Mouse (Mus musculus): ENCODE measurements at regions not wholly inside any gene's neighbourhood (a gene's known extent, or its start where the extent isn't known, plus 50 kb on each side); places are given as distances from the start of the nearest gene placed in this dataset.
"Not testable (repeated sequence)": the region's sequence is repeated elsewhere in the genome, so short reads cannot be mapped to it uniquely, and the experiment has no call there.

GRCm38 (mm10) chr10:111589186-111589585, 83.1 kb downstream of the Phlda1 start:
- no peak for DNase-seq (ENCODE audit: low spot score)

- DNase-seq (ENCODE audit: low spot score): no peak
These were observed 86.5 kb downstream of the Phlda1 start for GRCm38 (mm10) chr10:111592416-111593149.

GRCm38 (mm10) chr10:111593280-111593679, 87.2 kb downstream of the Phlda1 start:
- no peak for DNase-seq (ENCODE audit: low spot score)

- DNase-seq (ENCODE audit: low spot score): no peak
These were observed 88.1 kb downstream of the Phlda1 start for GRCm38 (mm10) chr10:111594171-111594570.

- no peak for DNase-seq (ENCODE audit: low spot score)
These were observed 88.6 kb downstream of the Phlda1 start for GRCm38 (mm10) chr10:111594651-111595050.

- DNase-seq (ENCODE audit: low spot score): no peak
These were observed 89.5 kb downstream of the Phlda1 start for GRCm38 (mm10) chr10:111595513-111595995.

- DNase-seq (ENCODE audit: low spot score): no peak
These were observed 92.6 kb downstream of the Phlda1 start for GRCm38 (mm10) chr10:111598650-111599049.

- no peak for DNase-seq (ENCODE audit: low spot score)
These were observed 93.5 kb downstream of the Phlda1 start for GRCm38 (mm10) chr10:111599297-111600250.

GRCm38 (mm10) chr10:111600251-111600620, 94.2 kb downstream of the Phlda1 start:
- peak; percentile 24 for DNase-seq (ENCODE audit: low spot score)

- peak; percentile 84 for DNase-seq (ENCODE audit: low spot score)
These were observed 94.6 kb downstream of the Phlda1 start for GRCm38 (mm10) chr10:111600677-111601099.

GRCm38 (mm10) chr10:111603166-111603565, 97.1 kb downstream of the Phlda1 start:
- no peak for DNase-seq (ENCODE audit: low spot score)

GRCm38 (mm10) chr10:111607381-111607780, 101.3 kb downstream of the Phlda1 start:
- not testable (repeated sequence) for DNase-seq (ENCODE audit: low spot score)

- no peak for DNase-seq (ENCODE audit: low spot score)
These were observed 102.5 kb downstream of the Phlda1 start for GRCm38 (mm10) chr10:111608385-111609093.

GRCm38 (mm10) chr10:111609889-111610288, 103.8 kb downstream of the Phlda1 start:
- no peak for DNase-seq (ENCODE audit: low spot score)

- DNase-seq (ENCODE audit: low spot score): peak; percentile 11
These were observed 113.7 kb downstream of the Phlda1 start for GRCm38 (mm10) chr10:111619627-111620270.

- DNase-seq (ENCODE audit: low spot score): no peak
These were observed 115.0 kb downstream of the Phlda1 start for GRCm38 (mm10) chr10:111620927-111621676.

- DNase-seq (ENCODE audit: low spot score): peak; percentile 50
These were observed 116.7 kb downstream of the Phlda1 start for GRCm38 (mm10) chr10:111622789-111623188.

GRCm38 (mm10) chr10:111624021-111624420, 117.9 kb downstream of the Phlda1 start:
- DNase-seq (ENCODE audit: low spot score): no peak

- no peak for DNase-seq (ENCODE audit: low spot score)
These were observed 118.5 kb downstream of the Phlda1 start for GRCm38 (mm10) chr10:111624624-111625023.

- DNase-seq (ENCODE audit: low spot score): no peak
These were observed 119.5 kb downstream of the Phlda1 start for GRCm38 (mm10) chr10:111625573-111625972.

Data from gastrocnemius, adult 18-20 months (tissue).